Mouse (Mus musculus) left cerebral cortex, postnatal 4 days (tissue): ENCODE results near the gene Chchd4. TPM values are rescaled to one million over a fixed set of nuclear protein-coding genes. Genes with fewer than 3 reads are reported as not detected.
"Not testable (repeated sequence)": the region's sequence is repeated elsewhere in the genome, so short reads cannot be mapped to it uniquely, and the experiment has no call there.

ENCODE experiments used
- DNase-seq: peaks from one replicate; pipeline ENCODE4 v3.0.0-alpha.2; 2022
- intact Hi-C: fragments of 180-260 bp; cut with DNase I; formaldehyde crosslinking; loops from one replicate; pipeline ENCODE4 v1.15.1; 2025
- total RNA-seq, 2 experiments: library from RNA; stranded (reverse); gene quantifications; 2 replicates each; pipeline ENCODE4 v1.2.3; 2021

Chchd4 gene
- total RNA-seq, 2 experiments from 2014 or later, result 18.8 to 21.5 TPM

DNA sequence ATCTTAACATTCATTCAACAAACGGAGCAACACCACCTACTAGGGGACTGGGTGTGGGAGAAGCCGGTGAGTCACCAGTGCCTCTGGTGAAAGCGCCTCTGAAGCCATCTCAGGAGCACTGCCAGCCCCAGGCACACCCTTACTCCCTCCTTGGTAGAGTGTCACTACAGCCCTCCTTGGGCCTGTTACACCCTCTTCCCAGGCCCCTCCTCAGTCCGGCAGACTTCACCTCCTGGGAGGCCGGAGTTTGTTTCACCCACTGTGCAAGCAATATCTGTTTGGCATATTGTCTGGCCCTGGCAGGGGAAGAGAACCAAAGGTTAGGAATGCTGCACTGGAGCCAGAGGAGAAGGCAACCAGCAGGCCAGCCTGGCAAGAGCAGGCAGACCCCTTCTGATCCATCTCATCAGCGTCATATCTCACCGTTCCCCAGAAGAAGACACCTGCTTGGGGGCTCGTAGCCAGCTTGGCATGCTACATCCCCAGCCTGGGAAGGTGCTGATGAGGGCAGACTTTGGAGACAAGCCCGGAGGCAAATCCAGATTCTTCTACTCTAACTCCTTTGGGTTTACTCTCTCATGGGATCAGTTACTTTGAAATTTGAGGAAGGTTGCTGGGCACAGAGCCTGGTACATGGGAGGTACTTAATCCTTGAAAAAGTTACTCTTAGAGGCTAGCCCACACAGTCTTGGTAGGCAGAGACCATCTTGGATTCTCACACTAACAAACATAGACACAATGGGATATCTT, 1.3 kb upstream of the Chchd4 start:
- DNase-seq, result no peak
- intact Hi-C loops, result no loop called here

- intact Hi-C loops, result no loop called here
- no peak for DNase-seq
Observed at GRCm38 (mm10) chr6:91473805-91474440, 577 bp upstream of the Chchd4 start.

- DNase-seq, result no peak
- intact Hi-C loops, result no loop called here
Observed at GRCm38 (mm10) chr6:91472319-91472718, 1.0 kb downstream of the Chchd4 start.

DNA sequence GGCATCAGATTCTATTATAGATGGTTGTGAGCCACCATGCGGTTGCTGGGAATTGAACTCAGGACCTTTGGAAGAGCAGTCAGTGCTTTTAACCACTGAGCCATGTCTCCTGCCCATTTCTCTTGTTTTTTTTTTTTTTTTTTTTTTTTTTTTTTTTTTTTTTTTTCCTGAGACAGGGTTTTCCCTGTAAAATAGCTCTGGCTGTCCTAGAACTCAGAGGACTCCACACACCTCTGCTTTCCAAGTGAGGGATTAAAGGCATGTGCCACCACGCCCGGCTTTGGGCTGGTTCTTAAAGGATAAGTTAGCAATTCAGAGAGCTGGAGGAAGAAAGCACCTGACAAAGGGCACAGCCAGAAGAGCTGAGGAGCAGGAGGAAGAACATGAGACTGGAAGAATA, 1.9 kb downstream of the Chchd4 start:
- not testable (repeated sequence) for DNase-seq

GRCm38 (mm10) chr6:91470712-91471111, 2.6 kb downstream of the Chchd4 start:
- intact Hi-C loops, result no loop called here
- DNase-seq, result no peak

More for the DNA sequence above, 1.9 kb downstream of the Chchd4 start:
- intact Hi-C loops, result not testable (repeated sequence)

DNA sequence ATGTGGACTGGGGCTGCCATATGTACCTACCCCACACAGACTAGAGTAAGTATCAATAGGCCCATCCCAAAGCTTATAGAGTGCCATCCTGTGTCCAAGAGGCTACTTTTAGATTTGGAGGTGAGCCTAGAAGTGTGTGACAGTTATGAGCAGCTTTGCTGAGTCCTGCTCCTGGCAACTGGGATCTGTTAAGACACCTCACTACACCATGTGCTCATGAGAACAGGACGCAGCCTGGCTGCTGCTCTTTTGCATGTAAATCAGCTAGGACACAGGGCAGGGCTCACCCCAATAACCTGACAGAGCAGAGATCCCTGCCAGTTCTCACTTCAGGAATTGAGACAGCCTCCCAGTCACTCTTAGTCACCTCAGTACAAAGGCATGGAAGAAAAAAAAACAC, 6.2 kb downstream of the Chchd4 start:
- intact Hi-C loops, result no loop called here
- no peak for DNase-seq

DNA sequence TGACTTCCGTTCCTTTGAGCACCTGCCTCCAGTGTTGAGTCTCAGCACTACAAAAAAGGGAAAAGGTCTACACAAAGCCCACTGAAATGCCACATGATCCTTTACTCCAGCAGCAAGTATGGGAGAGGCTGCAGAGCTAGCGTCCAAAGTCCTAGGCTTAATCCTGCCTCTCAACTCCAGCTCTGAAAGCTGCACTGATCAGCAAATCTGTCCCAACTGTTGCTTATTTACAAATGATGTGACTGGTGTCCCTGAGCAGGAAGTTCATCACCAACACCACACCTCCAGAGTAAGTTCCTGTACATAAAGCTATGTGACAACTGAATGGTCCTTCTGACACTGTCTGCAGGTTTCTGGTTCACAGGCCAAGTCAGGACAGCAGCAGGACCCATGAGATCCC, 7.6 kb downstream of the Chchd4 start:
- intact Hi-C loops, result no loop called here
- DNase-seq, result no peak

DNA sequence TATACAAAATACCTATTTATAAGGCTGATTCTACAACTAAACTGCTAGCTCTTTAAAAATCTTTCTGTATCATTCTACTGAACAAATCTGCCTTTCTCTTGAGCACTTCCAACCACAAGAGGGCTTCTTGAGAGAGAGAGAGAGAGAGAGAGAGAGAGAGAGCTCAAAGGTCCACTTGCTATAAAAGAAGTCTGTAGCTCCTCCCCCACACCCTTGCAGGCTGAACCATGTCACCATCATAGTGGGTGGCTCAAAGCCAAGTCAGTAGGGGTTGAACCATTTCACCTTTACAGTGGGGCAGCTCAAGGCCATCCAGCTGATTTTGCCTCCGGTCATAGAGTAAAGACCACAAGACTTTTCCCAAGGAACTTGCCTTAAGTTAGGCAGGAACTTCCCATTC, 13.9 kb downstream of the Chchd4 start:
- DNase-seq, result no peak
- intact Hi-C loops, result no loop called here

DNA sequence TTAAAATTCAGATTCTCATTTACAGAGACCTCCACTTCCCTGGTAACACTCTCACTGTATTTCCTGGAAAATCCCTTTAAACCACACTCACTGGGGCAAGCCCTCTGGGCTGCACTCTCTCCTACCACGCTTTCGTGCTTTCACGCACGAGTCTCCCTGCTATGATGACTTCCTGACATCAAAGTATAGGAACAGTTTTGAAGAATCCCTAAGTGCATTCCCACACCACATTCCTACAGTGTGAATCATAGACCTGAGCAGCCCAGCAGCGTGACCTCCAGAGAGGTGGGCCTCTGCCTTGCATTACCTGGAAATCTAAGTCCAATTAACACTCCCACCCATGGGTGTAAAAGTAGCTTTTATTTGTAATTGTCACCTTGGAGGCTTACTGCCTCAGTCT, 18.8 kb downstream of the Chchd4 start:
- intact Hi-C loops, result no loop called here
- no peak for DNase-seq

DNA sequence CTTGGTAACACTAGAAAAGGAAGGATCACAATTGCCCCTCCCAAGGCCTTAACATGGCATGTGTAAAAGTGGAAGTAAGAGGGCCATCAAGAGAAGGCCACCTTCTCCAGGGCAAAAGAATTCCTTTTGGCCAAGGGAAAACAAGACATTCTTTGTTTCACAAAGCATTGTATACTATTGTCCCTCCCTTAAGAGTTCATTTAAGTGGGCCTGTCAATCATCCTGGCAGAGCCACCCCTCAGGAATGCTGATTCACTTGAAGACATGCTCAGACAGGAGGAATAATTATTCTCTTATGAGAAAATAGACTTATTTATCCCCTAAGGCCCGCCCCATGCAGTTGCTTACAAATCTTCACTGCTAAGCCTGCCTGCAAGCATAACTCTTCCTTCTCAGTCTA, 21.3 kb downstream of the Chchd4 start:
- intact Hi-C loops, result no loop called here
- no peak for DNase-seq

- intact Hi-C loops, result no loop called here
- no peak for DNase-seq
Observed at GRCm38 (mm10) chr6:91449472-91450225, 23.7 kb downstream of the Chchd4 start.

GRCm38 (mm10) chr6:91445316-91445715, 28.0 kb downstream of the Chchd4 start:
- no peak for DNase-seq
- intact Hi-C loops, result no loop called here

- no peak for DNase-seq
- intact Hi-C loops, result no loop called here
Observed at GRCm38 (mm10) chr6:91441145-91441662, 32.1 kb downstream of the Chchd4 start.

- intact Hi-C loops, result no loop called here
- peak; percentile 96 for DNase-seq
Observed at GRCm38 (mm10) chr6:91440474-91441144, 32.7 kb downstream of the Chchd4 start.

GRCm38 (mm10) chr6:91424151-91424550, 49.2 kb downstream of the Chchd4 start:
- intact Hi-C loops, result no loop called here
- no peak for DNase-seq

- intact Hi-C loops, result no loop called here
Observed at GRCm38 (mm10) chr6:91421629-91422028, 51.7 kb downstream of the Chchd4 start.

GRCm38 (mm10) chr6:91417291-91417845, 56.0 kb downstream of the Chchd4 start:
- no peak for DNase-seq
- intact Hi-C loops, result loop anchor here (5.0 kb wide), 1 partner anchor 255 kb away; no protein-coding TSS in a partner anchor

More at GRCm38 (mm10) chr6:91421629-91422028, 51.7 kb downstream of the Chchd4 start:
- no peak for DNase-seq

- DNase-seq, result no peak
- intact Hi-C loops, result loop anchor here (5.0 kb wide), 1 partner anchor 254 kb away; no protein-coding TSS in a partner anchor
Observed at GRCm38 (mm10) chr6:91416146-91416545, 57.2 kb downstream of the Chchd4 start.

GRCm38 (mm10) chr6:91414890-91415289, 58.5 kb downstream of the Chchd4 start:
- DNase-seq, result peak; percentile 59
- intact Hi-C loops, result loop anchor here (5.0 kb wide), 1 partner anchor 253 kb away; no protein-coding TSS in a partner anchor
